Mouse (Mus musculus): Measurements from ENCODE around the gene Xirp2.
"Not testable (repeated sequence)": the region's sequence is repeated elsewhere in the genome, so short reads cannot be mapped to it uniquely, and the experiment has no call there.

The Xirp2 gene

DNA sequence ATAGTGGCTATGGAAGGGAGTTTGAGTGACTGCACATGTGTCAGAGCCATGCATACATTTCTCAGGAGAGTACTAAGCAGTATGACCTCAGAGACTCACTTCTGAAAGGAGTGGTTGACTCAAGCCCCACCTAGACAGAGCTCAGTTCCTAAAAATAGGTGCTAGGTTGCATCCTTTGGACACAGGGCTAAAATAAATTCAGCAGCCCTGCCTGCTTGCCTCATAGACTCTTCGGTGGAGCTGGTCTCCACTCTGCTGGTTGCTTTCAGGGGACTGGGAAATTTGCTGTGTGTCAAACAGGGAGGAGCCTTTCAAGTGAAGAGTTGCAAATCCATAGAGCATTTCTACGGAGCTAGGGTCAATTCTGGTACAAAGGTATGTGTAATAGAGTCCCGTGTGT, at the start of gene Xirp2:
Gene Xirp2, plus strand, starts transcription at position 223 of the 400 bp plus-strand sequence.
- no peak for DNase-seq (ENCODE audit: low spot score in 2 of 2)

GRCm38 (mm10) chr2:67413425-67413824, 32.4 kb upstream of the Xirp2 start, which contains the start of gene Gm21830:
Gene Gm21830, plus strand, starts transcription at chr2:67413725.
- DNase-seq (ENCODE audit: low spot score in 2 of 2) = not testable (repeated sequence)

DNA sequence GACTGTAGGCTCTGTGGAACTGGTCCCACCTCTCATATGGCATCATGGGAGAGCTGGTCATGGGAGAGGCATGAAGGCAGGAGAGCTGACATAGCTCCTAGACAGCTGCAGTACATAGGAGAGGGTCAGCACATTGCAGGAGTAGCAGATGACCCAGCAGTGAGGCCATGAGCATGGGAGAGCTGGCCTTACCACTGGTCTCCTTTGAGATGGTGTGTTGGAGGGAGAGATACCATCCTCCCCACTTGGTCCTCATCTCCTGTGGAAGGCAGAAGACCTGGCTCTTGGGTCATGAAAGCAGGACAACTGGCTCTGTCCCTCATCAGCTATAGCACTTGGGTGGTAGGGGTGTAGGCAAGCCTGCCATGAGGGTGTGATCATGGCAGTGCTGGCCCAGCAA, 24.9 kb upstream of the Xirp2 start:
- no peak for DNase-seq (ENCODE audit: low spot score in 2 of 2)

GRCm38 (mm10) chr2:67422799-67423198, 23.0 kb upstream of the Xirp2 start:
- DNase-seq (ENCODE audit: low spot score in 2 of 2) = no peak

DNA sequence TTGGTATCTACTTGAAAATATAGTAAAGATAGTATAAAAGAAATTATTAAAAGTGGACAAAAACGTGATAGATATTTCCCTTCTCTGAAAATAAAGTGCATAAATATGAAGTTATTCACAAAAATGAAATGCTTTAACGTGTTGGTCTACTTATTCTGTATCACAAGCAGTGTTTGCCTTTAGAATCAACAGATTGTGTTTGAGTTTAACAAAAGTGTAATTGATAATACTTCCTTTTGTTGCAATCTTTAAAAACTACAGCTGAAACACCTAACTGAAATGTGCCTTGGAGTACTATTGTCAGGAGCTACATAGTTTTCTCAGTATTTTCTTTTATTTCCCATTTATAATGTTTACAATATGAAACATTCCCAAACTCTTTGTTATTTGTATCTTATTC, 12.7 kb upstream of the Xirp2 start, which contains the start of gene Gm26727:
Gene Gm26727, minus strand, starts transcription at position 101 of the 400 bp plus-strand sequence.
- DNase-seq (ENCODE audit: low spot score in 2 of 2) = no peak

DNA sequence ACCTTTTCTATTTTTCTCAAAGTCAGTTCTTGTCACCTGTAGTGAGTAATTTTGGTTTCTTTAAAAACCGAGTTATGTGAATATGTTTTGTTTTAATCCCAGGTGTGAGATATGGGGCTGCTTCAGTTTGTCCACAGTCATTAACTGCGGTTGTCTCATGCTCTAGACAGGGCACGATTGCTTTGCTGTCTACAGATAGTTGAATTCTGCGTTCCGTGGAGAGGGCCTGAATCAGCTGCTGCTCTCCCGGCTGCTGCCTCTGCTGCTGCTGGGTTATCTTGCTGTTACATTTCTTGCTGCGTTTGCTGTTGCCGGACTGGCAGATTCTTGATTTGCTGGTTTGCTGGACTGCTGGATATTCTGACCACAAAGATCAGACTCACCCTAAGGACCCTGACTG, 7.5 kb upstream of the Xirp2 start:
- DNase-seq (ENCODE audit: low spot score in 2 of 2) = no peak

DNA sequence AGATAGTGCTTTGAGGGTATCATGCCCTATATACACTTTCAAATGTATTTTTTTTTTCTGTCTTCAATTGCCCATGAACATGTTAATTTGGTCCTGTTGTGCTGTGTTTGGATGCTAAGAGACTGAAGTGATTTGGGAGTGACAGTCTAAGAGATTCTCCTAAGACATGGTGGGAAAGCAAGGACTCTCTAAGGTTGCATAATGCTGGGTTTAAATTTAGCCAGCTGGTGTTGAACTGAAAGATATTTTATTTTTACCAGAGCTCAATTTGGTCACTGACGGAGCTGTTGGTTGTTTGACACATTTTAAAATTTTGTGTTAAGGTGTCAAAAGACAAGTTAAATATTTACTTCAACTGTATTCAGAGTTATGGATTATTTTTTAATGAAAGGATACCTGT, 970 bp downstream of the Xirp2 start:
- no peak for DNase-seq (ENCODE audit: low spot score in 2 of 2)

GRCm38 (mm10) chr2:67447206-67447605, 1.4 kb downstream of the Xirp2 start:
- no peak for DNase-seq (ENCODE audit: low spot score in 2 of 2)

- DNase-seq (ENCODE audit: low spot score in 2 of 2) = no peak
These were observed 15.1 kb downstream of the Xirp2 start for GRCm38 (mm10) chr2:67460857-67461256.

DNA sequence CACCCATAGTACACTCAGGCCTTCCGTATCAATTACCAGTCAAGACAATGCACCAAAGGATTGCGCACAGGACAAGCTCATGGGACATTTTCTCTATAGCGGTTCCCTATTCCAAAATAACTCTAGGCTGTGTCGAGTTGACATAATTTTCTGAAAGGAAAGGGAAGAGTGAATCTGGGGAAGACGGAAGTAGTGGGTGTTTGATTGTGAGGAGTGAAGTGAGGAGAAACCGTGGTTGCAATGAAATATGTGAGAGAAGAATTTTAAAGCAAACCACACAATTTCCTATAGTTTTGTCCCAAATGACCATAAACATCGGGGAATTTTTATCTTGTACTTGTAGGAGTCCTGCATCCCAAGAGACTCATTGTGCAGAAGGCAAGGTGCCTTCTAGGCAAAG, 21.2 kb downstream of the Xirp2 start:
- DNase-seq (ENCODE audit: low spot score in 2 of 2) = no peak

DNA sequence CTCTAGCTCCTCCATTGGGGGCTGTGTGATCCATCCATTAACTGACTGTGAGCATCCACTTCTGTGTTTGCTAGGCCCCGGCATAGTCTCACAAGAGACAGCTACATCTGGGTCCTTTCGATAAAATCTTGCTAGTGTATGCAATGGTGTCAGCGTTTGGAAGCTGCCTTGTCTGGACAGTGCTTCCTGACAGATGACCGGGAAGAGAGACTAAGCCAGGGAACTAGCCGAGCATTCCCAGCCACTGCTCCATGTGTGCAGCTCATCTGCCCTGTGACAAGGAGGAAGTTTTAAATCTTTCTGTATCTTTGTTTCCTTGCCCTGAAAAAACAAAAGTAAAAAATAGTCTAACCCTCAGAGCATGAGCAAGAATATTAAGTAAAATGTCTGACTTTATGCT, 24.2 kb downstream of the Xirp2 start:
- DNase-seq (ENCODE audit: low spot score in 2 of 2) = not testable (repeated sequence)

DNA sequence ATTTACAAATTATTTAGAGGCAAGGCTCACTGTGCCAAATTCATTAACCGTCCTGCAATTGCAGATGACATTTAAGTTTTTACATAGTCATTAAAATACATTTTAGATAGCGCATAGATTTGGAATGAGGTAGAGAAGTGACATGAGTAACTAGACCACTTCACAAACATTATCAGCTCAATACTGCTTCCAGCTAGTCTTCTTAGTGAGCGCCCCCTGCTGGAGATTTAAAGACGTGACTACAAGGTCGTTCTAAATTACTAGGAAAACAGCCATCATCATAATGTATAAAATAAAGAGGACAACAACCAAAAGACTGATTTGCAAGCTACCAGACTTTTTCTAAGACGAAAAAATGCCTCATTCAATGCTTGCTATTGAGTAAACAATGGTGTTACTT, 32.0 kb downstream of the Xirp2 start:
- DNase-seq (ENCODE audit: low spot score in 2 of 2) = peak in 1 of 2 experiments; percentile 35

GRCm38 (mm10) chr2:67481051-67481450, 35.2 kb downstream of the Xirp2 start:
- no peak for DNase-seq (ENCODE audit: low spot score in 2 of 2)

DNA sequence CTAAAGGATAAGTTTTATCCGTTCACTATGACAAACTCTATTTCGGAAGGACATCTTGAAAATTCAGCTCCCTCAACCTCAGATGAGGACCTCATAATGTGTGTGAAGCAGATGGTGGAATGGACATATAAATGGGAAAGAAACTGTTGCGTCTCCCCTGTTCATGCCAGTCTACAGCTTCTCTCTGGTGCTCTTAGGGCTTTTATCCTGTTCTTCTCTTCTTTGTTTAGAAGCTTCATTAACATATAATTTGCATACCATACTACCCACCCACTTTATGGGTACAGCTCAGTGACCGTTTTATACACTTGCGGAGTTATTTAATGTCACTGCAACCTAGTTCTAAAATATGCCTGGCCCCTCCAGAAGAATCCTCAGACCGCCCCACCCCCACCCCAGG, 40.9 kb downstream of the Xirp2 start:
- DNase-seq (ENCODE audit: low spot score in 2 of 2) = no peak

DNA sequence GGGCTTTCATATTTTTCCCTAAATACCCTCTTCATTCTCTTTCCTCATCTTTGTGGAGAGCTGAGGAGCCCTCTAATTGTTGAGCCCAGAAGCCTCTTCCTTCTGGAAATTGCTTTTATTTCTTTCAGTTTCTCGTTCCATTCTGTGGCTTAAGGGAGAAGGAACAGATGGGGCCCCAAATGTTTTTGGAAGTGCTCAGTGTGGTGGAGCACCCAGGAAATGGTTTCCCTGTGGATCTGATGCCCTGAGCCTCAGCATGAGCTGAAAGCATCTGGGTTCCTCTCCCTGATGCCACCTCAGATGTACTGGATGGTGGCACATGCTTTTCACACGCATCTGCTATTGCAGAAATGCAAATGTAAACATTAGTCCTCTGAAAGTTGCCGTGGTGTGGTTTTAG, 41.4 kb downstream of the Xirp2 start:
- DNase-seq (ENCODE audit: low spot score in 2 of 2) = no peak

GRCm38 (mm10) chr2:67488465-67489127, 42.8 kb downstream of the Xirp2 start:
- DNase-seq (ENCODE audit: low spot score in 2 of 2) = no peak

GRCm38 (mm10) chr2:67489128-67489492, 43.3 kb downstream of the Xirp2 start:
- no peak for DNase-seq (ENCODE audit: low spot score in 2 of 2)

- no peak for DNase-seq (ENCODE audit: low spot score in 2 of 2)
These were observed 59.7 kb downstream of the Xirp2 start for GRCm38 (mm10) chr2:67505457-67505856.

DNA sequence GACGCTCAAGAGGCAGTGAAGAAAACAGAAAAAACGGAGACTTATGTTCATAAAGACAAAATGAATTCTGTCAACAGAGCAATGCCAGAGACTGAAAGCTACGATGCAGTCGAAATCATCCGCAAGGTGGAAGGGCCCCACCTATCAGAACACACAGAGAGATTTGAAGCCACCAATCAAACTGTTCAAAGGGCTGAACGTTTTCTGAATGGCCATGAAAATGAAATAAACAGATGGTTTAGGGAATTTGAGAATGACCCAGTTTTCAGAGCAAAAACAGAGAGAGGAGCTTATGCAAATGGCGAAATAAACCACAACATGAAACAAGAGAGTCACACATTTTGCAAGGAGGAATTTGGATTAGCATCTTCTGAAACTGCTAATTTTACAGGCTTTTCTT, 70.6 kb downstream of the Xirp2 start:
- DNase-seq (ENCODE audit: low spot score in 2 of 2) = no peak

- DNase-seq (ENCODE audit: low spot score in 2 of 2) = no peak
These were observed 89.5 kb downstream of the Xirp2 start for GRCm38 (mm10) chr2:67535347-67535746.

DNA sequence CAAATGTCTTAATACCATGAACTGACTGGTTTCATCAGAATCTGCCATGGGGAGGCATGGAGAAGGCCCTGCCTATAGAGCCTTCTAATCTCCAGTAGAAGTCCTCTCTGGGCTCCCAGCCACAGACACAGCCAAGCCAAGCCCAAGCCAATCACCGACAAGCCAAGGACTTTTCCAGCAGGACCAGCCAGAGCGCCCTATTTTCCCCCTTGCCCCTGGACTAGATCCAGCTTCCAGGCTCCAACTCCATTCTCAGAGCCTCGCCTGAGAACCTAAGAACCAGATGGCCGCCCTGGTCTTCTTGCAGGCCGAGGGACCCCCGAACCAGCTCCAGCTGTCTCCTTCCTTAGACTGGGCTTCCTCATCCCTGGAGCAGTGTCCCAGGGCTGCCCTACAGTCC, 93.6 kb downstream of the Xirp2 start:
- DNase-seq (ENCODE audit: low spot score in 2 of 2) = no peak

DNA sequence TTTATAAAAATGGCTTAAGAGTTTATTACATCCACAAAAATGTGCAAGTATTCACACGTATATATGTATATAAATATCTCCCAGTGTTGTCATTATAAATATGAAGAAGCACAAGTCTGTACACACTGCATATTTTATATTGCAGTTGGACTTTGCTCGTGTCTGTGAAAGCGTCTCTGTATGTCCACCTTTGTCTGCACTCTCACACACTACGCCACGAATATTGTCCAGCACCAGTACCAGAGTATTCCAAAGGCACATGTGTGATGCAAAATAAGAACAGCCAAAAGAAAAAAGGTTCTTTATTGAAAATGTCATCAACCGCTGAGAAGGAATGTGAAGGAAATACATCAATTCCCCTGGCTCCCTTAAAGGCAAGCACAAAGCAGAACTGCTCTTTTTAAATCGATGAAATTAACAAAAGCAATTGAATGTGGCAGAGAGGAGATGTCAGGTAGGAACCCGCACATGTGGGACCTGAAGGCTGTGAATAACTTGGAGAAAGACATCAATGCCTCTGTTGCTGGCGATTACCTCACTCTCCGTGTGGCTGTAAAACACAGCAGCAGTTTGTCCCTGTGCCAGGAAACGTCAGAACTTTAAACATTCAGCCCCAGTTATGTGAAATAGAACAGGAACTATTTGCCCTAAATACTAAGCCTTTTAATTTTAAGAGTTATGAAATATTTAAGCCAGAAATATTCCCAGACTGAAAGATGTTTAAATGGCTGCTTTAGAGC, 96.3 kb downstream of the Xirp2 start:
- DNase-seq (ENCODE audit: low spot score in 2 of 2) = no peak

DNA sequence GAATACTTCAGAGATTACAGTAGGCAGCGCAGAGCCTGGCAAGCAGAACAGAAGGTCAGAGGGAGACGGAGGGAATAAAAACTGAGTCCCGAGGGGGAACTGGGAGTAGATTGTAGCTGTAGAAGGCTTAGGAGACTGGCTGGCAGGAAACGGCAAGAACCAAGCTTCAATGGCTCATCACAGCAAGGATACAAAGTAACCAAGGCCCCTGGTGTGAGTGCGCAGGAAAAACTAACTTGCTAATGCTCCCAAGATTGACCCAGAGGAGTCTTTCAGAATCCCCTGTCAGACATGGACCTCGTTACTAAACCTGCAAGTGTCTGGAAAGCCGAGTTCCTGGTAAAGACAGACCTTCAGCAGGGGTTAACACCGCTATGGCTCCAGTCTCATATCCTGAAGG, 98.6 kb downstream of the Xirp2 start:
- no peak for DNase-seq (ENCODE audit: low spot score in 2 of 2)
